Mouse (Mus musculus) myocyte (in vitro differentiated cells): Measurements from ENCODE around the gene Gm43518. TPM values are rescaled to one million over a fixed set of nuclear protein-coding genes. Genes with fewer than 3 reads are reported as not detected.

Experiments used
- H3K27me3 ChIP-seq: one replicate; pipeline ENCODE4 v1.6.1; 2011; ENCODE audit not compliant: control insufficient read depth, insufficient read depth, insufficient read length
- H3K36me3 ChIP-seq: one replicate; pipeline ENCODE4 v1.6.1; 2011; ENCODE audit not compliant: control insufficient read depth, insufficient read depth
- H3K4me2 ChIP-seq: one replicate; pipeline ENCODE4 v1.6.1; 2011; ENCODE audit warnings: low read depth, control low read depth
- H3K4me3 ChIP-seq: one replicate; pipeline ENCODE4 v1.5.1; 2011; ENCODE audit warnings: mild to moderate bottlenecking, control low read depth, moderate library complexity
- H3K79me2 ChIP-seq: one replicate; pipeline ENCODE4 v1.6.1; 2011; ENCODE audit not compliant: control insufficient read depth, insufficient read depth
- H3ac ChIP-seq: one replicate; pipeline ENCODE4 v1.6.1; 2011; ENCODE audit not compliant: control insufficient read depth, insufficient read length
- CEBPB ChIP-seq: IDR thresholded peaks from 2 replicates; pipeline ENCODE4 v1.6.1; 2011; ENCODE audit warnings: mild to moderate bottlenecking, moderate library complexity; ENCODE audit not compliant: poor library complexity, insufficient read depth, severe bottlenecking
- E2F4 ChIP-seq: IDR thresholded peaks from one replicate; pipeline ENCODE4 v1.6.1; 2011; ENCODE audit warnings: mild to moderate bottlenecking, control low read depth, moderate library complexity; ENCODE audit not compliant: insufficient read depth
- MAX ChIP-seq: IDR thresholded peaks from one replicate; pipeline ENCODE4 v1.6.1; 2011; ENCODE audit warnings: low read depth, mild to moderate bottlenecking, control low read depth
- MYOD1 ChIP-seq, 3 experiments: IDR thresholded peaks; one replicate each; pipeline ENCODE4 v1.6.1; 2011; ENCODE audit warnings: control low read depth in 2 of 3, low read depth in 2 of 3, mild to moderate bottlenecking in 2 of 3, moderate library complexity in 1 of 3; ENCODE audit not compliant: insufficient read length in 2 of 3, control insufficient read depth in 1 of 3
- MYOG ChIP-seq, 3 experiments: IDR thresholded peaks; one replicate each; pipeline ENCODE4 v1.6.1; 2011; ENCODE audit warnings: control low read depth in 2 of 3, low read depth in 2 of 3, mild to moderate bottlenecking in 2 of 3; ENCODE audit not compliant: insufficient read length in 2 of 3, control insufficient read depth in 1 of 3, insufficient read depth in 1 of 3
- POLR2A ChIP-seq: IDR thresholded peaks from one replicate; pipeline ENCODE4 v1.6.1; 2011; ENCODE audit warnings: low read depth, mild to moderate bottlenecking, control low read depth, moderate library complexity; ENCODE audit not compliant: insufficient read length
- POLR2AphosphoS2 ChIP-seq: IDR thresholded peaks from one replicate; pipeline ENCODE4 v1.6.1; 2011; ENCODE audit warnings: low read depth, control low read depth; ENCODE audit not compliant: insufficient read length
- REST ChIP-seq: IDR thresholded peaks from one replicate; pipeline ENCODE4 v1.6.1; 2011; ENCODE audit warnings: mild to moderate bottlenecking, control low read depth, moderate library complexity; ENCODE audit not compliant: insufficient read depth, insufficient read length
- SRF ChIP-seq: IDR thresholded peaks from one replicate; pipeline ENCODE4 v1.6.1; 2011; ENCODE audit warnings: low read depth; ENCODE audit not compliant: control insufficient read depth, insufficient read length
- TCF12 ChIP-seq: IDR thresholded peaks from one replicate; pipeline ENCODE4 v1.6.1; 2011; ENCODE audit warnings: mild to moderate bottlenecking, control low read depth; ENCODE audit not compliant: poor library complexity, insufficient read depth, severe bottlenecking
- TCF3 ChIP-seq: IDR thresholded peaks from one replicate; pipeline ENCODE4 v1.6.1; 2011; ENCODE audit warnings: low read depth, control low read depth; ENCODE audit not compliant: insufficient read length
- USF1 ChIP-seq: IDR thresholded peaks from one replicate; pipeline ENCODE4 v1.6.1; 2011; ENCODE audit warnings: low read depth, mild to moderate bottlenecking, control low read depth, moderate library complexity
- polyA plus RNA-seq: library from polyadenylated mRNA; unstranded; fragments of >200 nt; fragmentation: generic; extraction: Trizol; gene quantifications from one replicate; pipeline ENCODE4 v1.2.1, GENCODE M21; 2012; ENCODE audit warnings: missing spikeins

Gm43518 gene
- polyA plus RNA-seq = not detected

DNA sequence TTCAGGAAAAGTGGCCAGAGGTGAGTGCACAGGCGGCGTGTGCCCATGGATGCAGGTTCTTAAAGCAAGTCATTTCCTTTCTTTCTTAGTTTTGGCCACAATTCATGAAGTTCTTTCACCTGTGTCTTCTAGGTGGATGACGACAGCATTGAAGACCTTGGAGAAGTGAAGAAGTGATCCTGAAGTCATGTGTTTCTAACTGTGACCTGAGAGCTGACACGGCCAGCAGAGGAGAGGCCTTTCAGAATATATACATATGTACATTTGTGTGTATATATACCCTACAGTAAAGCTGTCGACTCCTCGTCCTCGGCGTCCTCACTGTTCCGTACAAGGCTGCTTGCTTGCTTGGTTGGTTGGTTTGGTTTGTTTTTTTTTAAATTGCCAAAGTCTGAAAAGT, at the start of gene Gm43518:
Gene Gm43518, plus strand, starts transcription at position 301 of the 400 bp plus-strand sequence.
- TF ChIP-seq USF1 (no peak), TCF12 (no peak)

DNA sequence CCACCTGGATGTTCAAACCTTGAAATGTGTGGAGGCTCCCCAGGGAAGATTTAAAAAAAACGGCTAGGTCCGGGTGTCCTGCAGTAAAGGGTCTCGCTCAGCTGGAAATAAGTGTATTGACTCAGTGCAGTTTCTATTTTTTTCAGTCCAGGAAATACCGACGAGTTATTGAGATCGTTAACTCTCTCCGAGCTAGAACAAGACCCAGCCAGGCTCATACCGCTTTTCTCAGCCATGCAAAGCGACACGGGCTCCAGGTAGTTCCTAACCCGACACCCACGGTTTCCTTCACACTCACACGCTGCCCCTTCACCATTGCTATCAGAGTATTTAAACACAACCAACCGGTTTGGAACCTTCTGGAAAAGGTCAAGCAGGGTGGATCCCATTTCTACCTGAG, 49.2 kb upstream of the Gm43518 start:
- Histone ChIP-seq H3K4me3 (no peak overlapping the region), H3K27me3 (no peaks in the 10 kb centered on the region), H3K4me2 (no peak overlapping the region), H3K36me3 (no peaks in the 10 kb centered on the region), H3K79me2 (no peaks in the 10 kb centered on the region), H3ac (no peak overlapping the region)
- TF ChIP-seq TCF3 = no peak
- TF ChIP-seq SRF = no peak
- TF ChIP-seq E2F4 = no peak
- TF ChIP-seq TCF12 = no peak
- TF ChIP-seq MYOG (IDR thresholded peaks at IDR 0.05; ENCODE audit: control insufficient read depth in 1 of 3, insufficient read depth in 1 of 3, insufficient read length in 2 of 3, low read depth in 2 of 3) = no peak
- no peak for TF ChIP-seq POLR2AphosphoS2
- no peak for TF ChIP-seq USF1
- TF ChIP-seq MAX = no peak
- no peak for TF ChIP-seq MYOD1 (IDR thresholded peaks at IDR 0.05; ENCODE audit: control insufficient read depth in 1 of 3, insufficient read length in 2 of 3, low read depth in 2 of 3)
- no peak for TF ChIP-seq REST
- TF ChIP-seq CEBPB = no peak
- TF ChIP-seq POLR2A = no peak

More for the DNA sequence above, at the start of gene Gm43518:
- no peak within 1 kb of the TSS for H3K4me2 ChIP-seq
- H3K4me3 ChIP-seq = no peak within 1 kb of the TSS
- H3K79me2 ChIP-seq = no peaks in the 10 kb centered on the region
- peaks cover 32% of the 10 kb centered on the region for H3K36me3 ChIP-seq
- no peak within 1 kb of the TSS for H3ac ChIP-seq
- no peaks in the 10 kb centered on the region for H3K27me3 ChIP-seq

DNA sequence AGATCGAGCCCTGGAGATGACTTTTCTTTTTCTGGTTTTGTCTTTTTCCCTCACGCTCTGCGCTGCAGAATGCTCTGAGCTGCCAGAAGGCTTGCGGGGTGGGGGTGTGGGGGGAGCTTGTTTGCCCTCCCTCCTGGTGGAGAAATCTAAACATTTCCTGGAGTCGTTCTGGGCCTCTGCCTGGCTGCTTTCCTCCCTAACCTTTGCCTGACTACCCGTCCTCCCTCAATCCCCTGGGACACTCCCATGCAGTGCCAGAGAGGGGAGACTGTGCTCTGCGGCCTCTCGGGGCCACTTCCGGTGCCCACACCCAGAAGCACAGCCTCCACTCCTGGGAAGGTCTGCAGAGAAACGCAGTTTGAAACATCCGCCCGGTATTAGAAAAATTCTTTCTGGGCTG, 47.3 kb upstream of the Gm43518 start, which contains the start of gene Hcar1:
Gene Hcar1, minus strand, starts transcription at position 93 of the 400 bp plus-strand sequence.
- no peak within 1 kb of the TSS for H3K4me2 ChIP-seq
- H3ac ChIP-seq = no peak within 1 kb of the TSS
- no peaks in the 10 kb centered on the region for H3K27me3 ChIP-seq
- TF ChIP-seq MYOG (IDR thresholded peaks at IDR 0.05; ENCODE audit: control insufficient read depth in 1 of 3, insufficient read depth in 1 of 3, insufficient read length in 2 of 3, low read depth in 2 of 3) (no peak), REST (no peak), MYOD1 (IDR thresholded peaks at IDR 0.05; ENCODE audit: control insufficient read depth in 1 of 3, insufficient read length in 2 of 3, low read depth in 2 of 3) (no peak)
- no peaks in the 10 kb centered on the region for H3K79me2 ChIP-seq
- no peaks in the 10 kb centered on the region for H3K36me3 ChIP-seq
- H3K4me3 ChIP-seq = no peak within 1 kb of the TSS

DNA sequence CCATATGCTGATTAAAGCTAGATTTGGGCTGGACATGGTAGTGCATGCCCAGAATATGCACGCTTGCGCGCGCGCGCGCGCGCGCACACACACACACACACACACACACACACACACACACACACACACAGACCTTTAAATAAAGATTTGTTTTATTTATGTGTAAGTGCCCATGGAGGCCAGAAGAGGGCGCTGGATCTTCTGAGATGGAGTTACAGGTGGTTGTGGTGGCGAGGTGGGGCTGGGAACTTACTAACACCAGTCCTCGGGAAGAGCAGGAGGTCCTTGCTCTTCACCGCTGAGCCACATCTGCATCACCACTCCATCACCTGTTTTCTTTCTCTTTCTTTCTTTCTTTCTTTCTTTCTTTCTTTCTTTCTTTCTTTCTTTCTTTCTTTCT, 46.4 kb upstream of the Gm43518 start:
- Histone ChIP-seq H3K79me2 (no peaks in the 10 kb centered on the region), H3K36me3 (no peaks in the 10 kb centered on the region), H3K4me3 (no peak overlapping the region), H3K27me3 (no peaks in the 10 kb centered on the region), H3K4me2 (no peak overlapping the region), H3ac (no peak overlapping the region)
- TF ChIP-seq TCF12 (no peak), TCF3 (no peak), CEBPB (no peak), POLR2A (no peak), E2F4 (no peak), REST (no peak), USF1 (no peak), MAX (no peak), MYOG (IDR thresholded peaks at IDR 0.05; ENCODE audit: control insufficient read depth in 1 of 3, insufficient read depth in 1 of 3, insufficient read length in 2 of 3, low read depth in 2 of 3) (no peak), POLR2AphosphoS2 (no peak), MYOD1 (IDR thresholded peaks at IDR 0.05; ENCODE audit: control insufficient read depth in 1 of 3, insufficient read length in 2 of 3, low read depth in 2 of 3) (no peak), SRF (no peak)

DNA sequence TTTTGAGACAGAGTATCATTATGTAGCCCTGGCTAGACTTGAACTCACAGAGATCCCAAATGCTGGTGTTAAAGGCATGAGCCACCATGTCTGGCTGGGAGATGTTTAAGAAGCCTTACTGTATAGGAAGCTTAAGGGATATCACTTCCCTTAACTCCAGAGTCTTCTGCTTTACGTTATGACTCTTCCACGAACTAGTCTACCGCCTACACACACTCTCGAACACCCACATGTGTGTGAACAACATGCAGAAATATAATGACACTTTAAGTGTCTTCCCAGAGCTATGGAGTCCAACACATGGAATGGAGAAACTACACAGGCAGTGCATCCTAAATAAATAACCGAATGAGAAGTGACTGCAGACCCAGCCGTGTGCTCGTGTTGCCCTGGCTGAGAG, 43.3 kb upstream of the Gm43518 start:
- Histone ChIP-seq H3ac (no peak overlapping the region), H3K36me3 (no peaks in the 10 kb centered on the region), H3K4me2 (no peak overlapping the region), H3K4me3 (no peak overlapping the region), H3K79me2 (no peaks in the 10 kb centered on the region), H3K27me3 (no peaks in the 10 kb centered on the region)
- TF ChIP-seq MYOD1 (IDR thresholded peaks at IDR 0.05; ENCODE audit: control insufficient read depth in 1 of 3, insufficient read length in 2 of 3, low read depth in 2 of 3) (no peak), CEBPB (no peak), POLR2AphosphoS2 (no peak)

DNA sequence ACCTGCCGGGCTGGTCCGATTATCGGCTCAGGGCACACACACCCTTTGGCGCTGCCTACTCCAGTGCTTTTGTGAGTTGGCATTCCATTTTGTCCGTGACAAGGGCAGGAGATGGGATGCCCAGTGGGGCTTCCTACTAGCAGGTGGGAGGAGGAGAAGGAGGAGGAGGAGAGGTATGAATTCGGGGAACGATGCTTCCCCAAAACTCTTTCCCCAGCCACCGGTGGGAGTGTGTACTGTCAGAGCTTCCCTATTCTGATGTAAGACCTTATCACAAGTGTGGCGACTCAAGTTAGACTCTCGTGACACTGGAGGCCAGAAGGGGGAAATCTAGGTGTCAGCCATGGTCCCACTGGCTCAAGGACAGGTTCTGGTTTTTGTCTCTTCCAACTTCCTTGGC, 42.9 kb upstream of the Gm43518 start:
- Histone ChIP-seq H3K4me3 (no peak overlapping the region), H3K79me2 (no peaks in the 10 kb centered on the region), H3K27me3 (no peaks in the 10 kb centered on the region), H3K36me3 (no peaks in the 10 kb centered on the region), H3ac (no peak overlapping the region), H3K4me2 (no peak overlapping the region)
- no peak for TF ChIP-seq MYOG (IDR thresholded peaks at IDR 0.05; ENCODE audit: control insufficient read depth in 1 of 3, insufficient read depth in 1 of 3, insufficient read length in 2 of 3, low read depth in 2 of 3)
- no peak for TF ChIP-seq TCF3
- TF ChIP-seq TCF12 = no peak
- no peak for TF ChIP-seq POLR2A
- no peak for TF ChIP-seq SRF
- no peak for TF ChIP-seq MYOD1 (IDR thresholded peaks at IDR 0.05; ENCODE audit: control insufficient read depth in 1 of 3, insufficient read length in 2 of 3, low read depth in 2 of 3)
- no peak for TF ChIP-seq MAX
- TF ChIP-seq POLR2AphosphoS2 = no peak
- TF ChIP-seq CEBPB = no peak
- no peak for TF ChIP-seq USF1
- no peak for TF ChIP-seq E2F4
- TF ChIP-seq REST = no peak
